Mouse (Mus musculus) gastrocnemius, postnatal 4 days (tissue): Measurements from ENCODE around the gene Ptges. TPM values are rescaled to one million over a fixed set of nuclear protein-coding genes. Genes with fewer than 3 reads are reported as not detected.

ENCODE experiments used
- DNase-seq, 2 experiments: peaks; one replicate each; pipeline ENCODE4 v3.0.0; 2021 to 2022; ENCODE audit warnings: low spot score in 2 of 2, mixed read lengths in 2 of 2
- total RNA-seq, 2 experiments: library from RNA; stranded (reverse); gene quantifications; 2 replicates each; pipeline ENCODE4 v1.2.3; 2021

Gene Ptges
- total RNA-seq, 2 experiments from 2014 or later: 8.8 to 12.1 TPM

GRCm38 (mm10) chr2:30901646-30902160, 28.0 kb downstream of the Ptges start:
- DNase-seq: no peak

GRCm38 (mm10) chr2:30899397-30900069, 30.1 kb downstream of the Ptges start:
- DNase-seq: no peak

DNA sequence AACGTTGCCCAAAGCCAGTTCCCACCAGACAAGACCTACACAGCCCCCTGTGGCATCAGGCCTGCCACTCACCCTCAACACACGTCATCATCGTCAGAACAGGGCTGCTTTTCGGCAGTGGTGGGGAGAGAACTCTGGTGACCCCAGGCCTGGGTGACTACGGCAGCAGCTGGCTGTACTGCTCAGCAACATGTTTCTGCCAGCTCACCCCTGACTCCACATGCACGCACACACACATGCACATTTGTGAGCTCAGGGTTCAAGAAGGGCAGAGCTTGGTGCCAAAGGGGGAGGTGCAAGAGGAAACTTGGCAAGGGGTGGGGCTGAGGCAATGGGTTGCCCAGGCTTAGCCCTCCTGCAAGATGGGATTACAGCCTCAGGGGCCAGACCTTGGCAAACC, 32.4 kb downstream of the Ptges start:
- DNase-seq: no peak

GRCm38 (mm10) chr2:30893946-30894345, 35.7 kb downstream of the Ptges start:
- DNase-seq: no peak

DNA sequence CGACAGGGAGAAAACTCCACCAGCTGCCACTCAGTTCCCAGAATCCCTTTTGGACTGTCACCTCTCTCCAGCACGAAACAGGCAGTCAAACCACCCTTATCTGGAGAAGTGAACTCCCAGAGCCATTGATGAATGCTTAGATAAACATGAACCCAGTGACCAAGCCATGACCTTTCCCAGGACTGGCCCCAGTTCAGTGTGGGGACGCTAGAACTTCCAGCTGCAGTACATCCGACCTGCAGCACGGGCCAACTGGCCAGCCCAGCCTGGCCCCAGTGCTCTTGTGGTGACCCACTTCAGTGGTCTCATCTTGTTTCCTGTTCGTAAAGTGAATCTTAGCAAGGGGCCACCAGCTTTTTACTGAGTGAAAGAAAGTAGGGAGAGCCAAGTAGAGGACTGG, 36.3 kb downstream of the Ptges start:
- no peak for DNase-seq

- peak in 1 of 2 experiments; percentile 52 for DNase-seq
These were observed 38.7 kb downstream of the Ptges start for GRCm38 (mm10) chr2:30891002-30891401.

- peak; percentile 46 to 66 for DNase-seq
These were observed 44.1 kb downstream of the Ptges start for GRCm38 (mm10) chr2:30885453-30886163.

GRCm38 (mm10) chr2:30884852-30885373, 44.8 kb downstream of the Ptges start:
- no peak for DNase-seq

GRCm38 (mm10) chr2:30881215-30881614, 48.4 kb downstream of the Ptges start:
- no peak for DNase-seq

GRCm38 (mm10) chr2:30879481-30879880, 50.2 kb downstream of the Ptges start:
- no peak for DNase-seq

- DNase-seq: peak; percentile 57 to 65
These were observed 53.8 kb downstream of the Ptges start for GRCm38 (mm10) chr2:30875621-30876432.

GRCm38 (mm10) chr2:30875096-30875495, 54.6 kb downstream of the Ptges start:
- no peak for DNase-seq

DNA sequence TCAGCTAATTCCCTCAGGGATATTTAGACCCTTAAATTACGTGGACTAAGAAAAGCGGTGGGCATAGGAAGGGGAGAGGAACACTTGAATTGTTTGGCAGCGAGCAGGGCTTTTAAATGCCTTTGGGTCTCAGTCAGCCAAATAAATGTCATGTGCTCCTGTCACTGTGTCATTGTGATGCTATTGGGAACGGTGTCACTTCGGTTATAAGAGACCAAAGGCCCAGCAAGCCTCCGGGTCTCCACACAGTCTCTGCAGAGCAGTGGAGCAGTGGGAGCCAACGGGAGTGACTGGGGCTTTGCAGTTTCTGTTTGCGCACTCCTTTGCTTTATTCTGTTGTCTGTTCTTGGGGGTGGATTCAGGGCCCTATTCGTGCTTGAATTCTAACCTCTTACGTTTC, 55.2 kb downstream of the Ptges start:
- no peak for DNase-seq

DNA sequence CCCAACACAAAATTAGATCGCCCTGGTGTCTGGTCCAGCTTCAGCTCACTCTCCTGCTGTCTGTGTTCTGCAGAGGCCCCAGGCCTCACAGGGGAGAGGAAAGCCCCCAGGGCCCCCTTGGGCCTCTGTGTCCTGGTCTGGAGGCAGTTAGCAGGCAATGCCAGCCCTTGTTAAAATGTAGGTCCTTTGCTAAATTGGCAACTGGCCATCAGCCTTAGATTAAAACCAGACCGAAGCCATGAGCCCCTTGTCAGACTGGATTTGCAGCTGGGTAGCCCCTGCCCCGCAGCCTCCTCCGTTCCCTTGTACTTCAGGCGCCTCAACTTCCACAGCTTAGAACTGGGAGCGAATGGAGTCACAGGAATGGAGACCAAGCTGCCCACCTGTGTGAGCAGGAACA, 57.0 kb downstream of the Ptges start:
- DNase-seq: no peak

DNA sequence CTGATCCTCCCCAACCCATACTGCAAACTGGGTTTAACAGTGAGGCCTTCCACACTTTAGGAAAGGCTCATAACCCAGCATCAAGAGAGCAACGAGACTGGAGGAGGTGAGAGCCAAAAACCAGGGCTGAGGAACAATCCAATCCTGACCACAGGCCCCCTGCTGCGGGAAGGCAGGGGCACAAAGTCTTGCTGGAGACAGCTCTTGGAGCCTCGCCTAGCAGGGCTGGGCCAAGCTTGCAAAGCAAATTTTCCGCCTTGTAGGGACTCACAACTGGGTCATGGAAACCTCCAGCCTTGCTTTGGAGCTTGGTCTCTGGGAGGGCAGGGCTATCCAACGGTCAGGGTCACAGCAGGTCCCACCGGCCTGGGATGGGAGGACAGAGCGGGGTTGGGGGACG, 58.8 kb downstream of the Ptges start:
- peak in 1 of 2 experiments; percentile 36 for DNase-seq

DNA sequence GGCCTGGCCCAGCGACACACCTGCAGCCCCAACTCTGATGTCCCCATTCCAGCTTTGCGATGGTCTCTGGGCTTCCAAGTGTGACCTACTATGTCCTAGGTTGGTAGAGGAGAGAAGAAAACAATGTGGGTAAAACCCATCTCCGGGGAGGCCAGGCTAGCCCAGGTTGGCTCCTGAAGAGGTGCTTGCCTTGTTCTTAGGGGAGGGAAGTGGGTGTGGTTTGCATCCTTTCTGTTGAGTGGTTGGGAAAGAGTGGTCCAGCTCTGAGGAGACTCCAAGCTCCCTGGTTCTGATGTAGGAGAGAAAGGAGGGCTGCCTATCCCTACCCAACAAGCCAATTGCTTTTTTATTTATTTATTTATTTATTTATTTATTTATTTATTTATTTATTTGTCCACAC, 64.2 kb downstream of the Ptges start:
- no peak for DNase-seq

DNA sequence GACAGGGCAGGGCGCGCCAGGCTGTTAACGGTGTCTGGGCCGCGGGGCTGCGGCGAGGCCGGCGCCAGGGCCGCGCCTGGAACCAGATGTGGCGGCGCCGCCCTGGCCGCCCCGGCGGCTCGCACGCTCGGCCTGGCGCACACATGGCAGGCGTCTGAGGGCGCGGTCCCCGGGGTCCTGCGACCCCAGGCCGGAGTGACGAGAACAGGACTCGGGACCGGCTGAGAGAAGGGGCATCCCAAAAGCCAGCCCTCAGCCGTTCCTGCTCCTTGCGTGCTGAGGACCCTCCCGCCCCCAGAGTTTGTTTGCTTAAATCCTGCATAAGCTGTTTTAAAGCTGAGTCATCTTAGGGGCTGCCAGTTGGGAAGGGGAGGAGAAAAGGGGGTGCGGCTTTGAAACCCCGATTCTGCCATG, 64.7 kb downstream of the Ptges start:
- DNase-seq: peak in 1 of 2 experiments; percentile 40

DNA sequence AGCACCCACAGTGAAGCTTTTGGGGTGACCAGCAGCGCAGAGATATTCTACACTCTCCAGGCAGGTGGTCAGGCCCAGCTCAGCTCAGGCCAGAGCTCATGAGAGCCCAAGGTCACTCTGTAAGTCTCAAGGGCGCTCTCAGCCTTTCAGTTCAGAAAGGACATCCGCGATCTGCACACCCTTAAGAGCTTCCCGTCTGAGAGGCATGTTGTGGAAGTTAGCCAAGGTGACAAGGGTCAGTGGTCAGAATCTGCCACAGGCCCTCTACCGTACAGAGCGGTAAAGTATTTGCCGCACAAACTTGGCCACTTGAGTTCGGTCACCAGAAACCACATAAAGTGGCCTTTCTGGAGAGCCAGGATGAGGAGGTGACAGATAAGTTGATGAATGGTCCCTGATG, 66.1 kb downstream of the Ptges start:
- no peak for DNase-seq

GRCm38 (mm10) chr2:30862081-30862480, 67.6 kb downstream of the Ptges start:
- no peak for DNase-seq

DNA sequence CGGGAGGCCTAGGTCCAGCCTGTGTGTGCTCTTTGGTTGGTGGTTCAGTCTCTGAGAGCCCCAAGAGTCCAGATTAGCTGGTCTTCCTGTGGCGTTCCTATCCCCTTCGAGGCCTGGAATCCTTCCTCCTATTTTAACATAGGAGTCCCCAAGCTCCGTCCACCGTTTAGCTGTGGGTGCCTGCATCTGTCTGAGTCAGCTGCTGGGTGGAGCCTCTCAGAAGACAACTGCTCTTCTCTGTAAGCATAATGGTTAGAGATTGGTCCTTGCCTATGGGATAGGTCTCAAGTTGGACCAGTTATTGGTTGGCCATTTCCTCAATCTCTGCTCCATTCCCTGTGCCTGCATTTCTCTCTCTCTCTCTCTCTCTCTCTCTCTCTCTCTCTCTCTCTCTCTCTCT, 69.9 kb downstream of the Ptges start:
- no peak for DNase-seq

DNA sequence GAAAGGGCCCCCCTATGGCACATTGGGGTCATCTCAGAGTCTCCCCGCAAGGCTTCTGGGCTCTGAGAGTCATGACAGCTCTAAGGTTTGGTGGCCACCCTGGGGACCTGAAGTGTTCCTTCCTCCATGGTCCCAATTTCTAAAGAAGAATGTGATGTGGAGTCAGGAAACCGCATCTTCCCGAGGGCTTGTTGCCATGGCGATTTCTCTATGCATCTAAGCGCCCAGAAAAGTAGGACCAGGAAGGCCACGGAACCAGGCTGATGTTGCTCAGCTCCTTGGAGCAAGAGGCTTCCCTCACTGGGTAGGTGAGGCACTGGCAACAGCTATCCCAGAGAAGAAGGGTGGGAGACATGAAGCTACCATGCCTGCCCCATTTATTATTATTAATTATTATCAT, 72.6 kb downstream of the Ptges start:
- DNase-seq: no peak
